Mouse (Mus musculus): Measurements from ENCODE around the gene Chst1. TPM values are rescaled to one million over a fixed set of nuclear protein-coding genes. Genes with fewer than 3 reads are reported as not detected.

The Chst1 gene
- polyA plus RNA-seq, 2 experiments = 0.13 TPM; not detected in 1

DNA sequence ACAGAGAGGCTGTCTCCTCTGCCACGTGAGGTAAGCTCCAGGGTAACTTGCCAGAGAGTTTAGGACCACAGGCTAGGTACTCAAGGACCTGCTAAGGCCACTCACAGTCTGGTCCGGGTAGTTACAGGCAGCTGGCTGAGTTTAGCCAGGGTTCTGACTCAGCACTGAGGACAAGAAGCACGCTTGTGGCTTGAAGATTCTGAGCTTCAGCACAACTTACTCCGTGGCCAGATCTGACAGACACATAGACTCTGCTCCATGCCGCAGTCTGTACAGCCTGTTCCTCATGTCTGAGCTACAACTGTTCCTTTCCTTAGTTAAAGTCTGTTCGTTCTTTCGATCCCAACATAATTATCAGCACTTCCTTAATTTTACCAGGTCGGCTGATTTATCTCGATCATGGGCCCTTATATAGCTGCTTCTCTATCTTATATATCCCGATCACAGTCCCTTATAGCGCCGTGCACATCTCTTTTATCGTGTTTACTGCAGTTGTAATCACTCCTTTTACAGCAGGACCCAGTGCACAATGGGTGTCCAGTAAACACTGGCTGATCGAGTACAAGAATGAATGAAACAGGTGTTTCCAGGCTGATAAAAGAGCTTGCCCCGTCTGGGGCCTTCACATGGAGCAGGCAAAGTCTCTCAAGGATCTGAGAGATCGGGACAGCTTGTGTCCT lies 17.7 kb downstream of the Chst1 start:
- TF ChIP-seq CTCF (IDR thresholded peaks at IDR 0.05; ENCODE audit: low read depth) = no peak
- TF ChIP-seq EP300 (IDR thresholded peaks at IDR 0.05; ENCODE audit: low read depth) = peak; percentile 44; the same call in 1 of the 2 replicates
- no peaks in the 10 kb centered on the region for H3K36me3 ChIP-seq (replicated peaks; ENCODE audit: control insufficient read depth, insufficient read depth, low read depth)
- H3K27me3 ChIP-seq (ENCODE audit: control insufficient read depth, insufficient read depth, low read length) = no peaks in the 10 kb centered on the region
- 0 out of 2 replicates have a peak overlapping the region, but pooled peaks have one; percentile 1 for H3K4me2 ChIP-seq (ENCODE audit: low read depth)
- no peak for DNase-seq (ENCODE audit: low read depth in 3 of 3, low spot score in 3 of 3)
- H3K4me1 ChIP-seq (replicated peaks; ENCODE audit: control insufficient read depth in 2 of 2, insufficient read depth in 2 of 2, low read length in 1 of 2) = peaks cover 0 to 9% of the 10 kb centered on the region in 2 experiments; a peak in 2 of 4 replicates
- no peak overlapping the region for H3K27ac ChIP-seq
- no peak overlapping the region for H3K4me3 ChIP-seq (ENCODE audit: insufficient read depth in 1 of 2, low read depth in 2 of 2, low read length in 2 of 2)
- no peak overlapping the region for H3K9ac ChIP-seq (replicated peaks)
- peak; percentile 83 for ATAC-seq (ENCODE audit: insufficient read depth)
- H3K9me3 ChIP-seq (ENCODE audit: control insufficient read depth, low read length) = no peaks in the 10 kb centered on the region
- WGBS (ENCODE audit: insufficient replicate concordance) = 22% methylated on average over 16 of the region's 16 CpGs

DNA sequence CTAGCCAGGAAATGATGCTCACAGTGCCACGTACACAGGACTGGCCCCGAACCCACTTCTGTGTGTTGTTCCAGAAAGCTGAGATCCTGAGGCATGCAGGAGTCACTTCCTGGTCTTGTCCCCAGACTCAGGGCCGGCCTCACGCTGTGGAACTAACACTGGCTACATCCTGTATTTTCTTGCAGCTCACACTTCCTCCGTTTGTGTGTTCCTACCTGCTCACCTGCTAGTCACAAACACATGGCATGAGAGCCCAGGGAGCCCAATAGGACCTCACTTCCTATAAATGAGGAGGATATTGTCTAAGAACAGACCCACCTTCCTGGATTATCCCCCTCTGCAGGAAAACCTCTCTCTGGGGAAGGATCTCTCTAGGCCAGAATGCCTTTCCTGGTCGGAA lies 18.5 kb downstream of the Chst1 start:
- no peak for TF ChIP-seq EP300 (IDR thresholded peaks at IDR 0.05; ENCODE audit: low read depth)
- no peak for TF ChIP-seq CTCF (IDR thresholded peaks at IDR 0.05; ENCODE audit: low read depth)
- no peaks in the 10 kb centered on the region for H3K9me3 ChIP-seq (ENCODE audit: control insufficient read depth, low read length)
- H3K27me3 ChIP-seq (ENCODE audit: control insufficient read depth, insufficient read depth, low read length) = no peaks in the 10 kb centered on the region
- no peak overlapping the region for H3K27ac ChIP-seq
- peaks cover 0 to 9% of the 10 kb centered on the region in 2 experiments; a peak in 2 of 4 replicates for H3K4me1 ChIP-seq (replicated peaks; ENCODE audit: control insufficient read depth in 2 of 2, insufficient read depth in 2 of 2, low read length in 1 of 2)
- no peak for DNase-seq (ENCODE audit: low read depth in 3 of 3, low spot score in 3 of 3)
- 39% methylated on average over 6 of the region's 6 CpGs for WGBS (ENCODE audit: insufficient replicate concordance)
- H3K9ac ChIP-seq (replicated peaks) = no peak overlapping the region
- ATAC-seq (ENCODE audit: insufficient read depth) = no peak
- no peaks in the 10 kb centered on the region for H3K36me3 ChIP-seq (replicated peaks; ENCODE audit: control insufficient read depth, insufficient read depth, low read depth)
- H3K4me2 ChIP-seq (ENCODE audit: low read depth) = no peak overlapping the region
- H3K4me3 ChIP-seq (ENCODE audit: insufficient read depth in 1 of 2, low read depth in 2 of 2, low read length in 2 of 2) = no peak overlapping the region

DNA sequence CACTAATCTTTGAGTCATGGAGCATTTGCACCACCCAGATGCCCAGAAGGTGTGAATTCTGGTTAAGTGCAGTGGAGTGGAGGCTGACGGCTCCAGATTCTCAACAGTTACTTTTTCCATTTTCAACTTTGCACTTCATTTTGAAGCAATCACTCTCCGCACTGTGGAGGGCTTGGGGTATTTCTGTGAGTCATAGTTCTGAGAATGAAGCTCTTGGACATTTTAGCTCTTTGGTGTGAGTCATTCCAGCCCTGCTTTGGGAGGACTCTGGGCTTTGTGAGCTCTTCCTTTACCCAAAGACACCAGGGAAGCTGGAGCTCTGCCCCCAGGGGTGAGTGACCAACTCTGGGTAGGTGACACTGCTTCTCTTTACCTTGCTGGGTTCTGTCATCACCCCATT lies 28.1 kb downstream of the Chst1 start:
- TF ChIP-seq CTCF (IDR thresholded peaks at IDR 0.05; ENCODE audit: low read depth) = no peak
- no peak for TF ChIP-seq EP300 (IDR thresholded peaks at IDR 0.05; ENCODE audit: low read depth)

DNA sequence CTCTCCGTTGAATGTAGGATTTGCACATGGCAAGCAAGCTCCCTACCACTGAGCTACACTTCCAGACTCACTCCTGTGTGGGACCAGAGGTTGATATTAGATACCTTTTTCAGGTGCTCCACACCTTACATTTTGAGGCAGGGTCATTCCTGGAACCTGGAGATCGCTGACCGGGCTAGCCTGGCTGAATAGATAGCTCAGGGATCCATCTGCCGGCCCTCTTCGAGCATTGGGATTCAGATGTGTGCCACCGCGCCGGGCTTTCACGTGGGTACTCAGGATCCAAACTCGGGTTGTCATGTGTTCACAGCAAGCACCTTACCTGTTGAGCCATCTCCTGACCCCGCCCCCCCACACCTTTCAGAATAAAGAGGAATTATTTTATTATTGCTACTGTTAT lies 31.3 kb downstream of the Chst1 start:
- Histone ChIP-seq H3K4me2 (ENCODE audit: low read depth) (no peak overlapping the region), H3K27ac (no peak overlapping the region), H3K36me3 (replicated peaks; ENCODE audit: control insufficient read depth, insufficient read depth, low read depth) (no peaks in the 10 kb centered on the region), H3K9ac (replicated peaks) (no peak overlapping the region), H3K9me3 (ENCODE audit: control insufficient read depth, low read length) (no peaks in the 10 kb centered on the region), H3K27me3 (ENCODE audit: control insufficient read depth, insufficient read depth, low read length) (no peaks in the 10 kb centered on the region), H3K4me3 (ENCODE audit: insufficient read depth in 1 of 2, low read depth in 2 of 2, low read length in 2 of 2) (no peak overlapping the region), H3K4me1 (replicated peaks; ENCODE audit: control insufficient read depth in 2 of 2, insufficient read depth in 2 of 2, low read length in 1 of 2) (no peaks in the 10 kb centered on the region)
- DNase-seq (ENCODE audit: low read depth in 3 of 3, low spot score in 3 of 3) = no peak
- TF ChIP-seq CTCF (IDR thresholded peaks at IDR 0.05; ENCODE audit: low read depth) = no peak
- no peak for TF ChIP-seq EP300 (IDR thresholded peaks at IDR 0.05; ENCODE audit: low read depth)
- no peak for ATAC-seq (ENCODE audit: insufficient read depth)
- 69% methylated on average over 11 of the region's 11 CpGs for WGBS (ENCODE audit: insufficient replicate concordance)

More for the DNA sequence above, 28.1 kb downstream of the Chst1 start:
- Histone ChIP-seq H3K4me3 (ENCODE audit: insufficient read depth in 1 of 2, low read depth in 2 of 2, low read length in 2 of 2) (no peak overlapping the region), H3K9me3 (ENCODE audit: control insufficient read depth, low read length) (no peaks in the 10 kb centered on the region), H3K27me3 (ENCODE audit: control insufficient read depth, insufficient read depth, low read length) (no peaks in the 10 kb centered on the region), H3K27ac (no peak overlapping the region), H3K4me1 (replicated peaks; ENCODE audit: control insufficient read depth in 2 of 2, insufficient read depth in 2 of 2, low read length in 1 of 2) (no peaks in the 10 kb centered on the region), H3K9ac (replicated peaks) (no peak overlapping the region), H3K36me3 (replicated peaks; ENCODE audit: control insufficient read depth, insufficient read depth, low read depth) (no peaks in the 10 kb centered on the region), H3K4me2 (ENCODE audit: low read depth) (no peak overlapping the region)
- DNase-seq (ENCODE audit: low read depth in 3 of 3, low spot score in 3 of 3) (no peak), ATAC-seq (ENCODE audit: insufficient read depth) (no peak)
- 67% methylated on average over 2 of the region's 2 CpGs for WGBS (ENCODE audit: insufficient replicate concordance)

DNA sequence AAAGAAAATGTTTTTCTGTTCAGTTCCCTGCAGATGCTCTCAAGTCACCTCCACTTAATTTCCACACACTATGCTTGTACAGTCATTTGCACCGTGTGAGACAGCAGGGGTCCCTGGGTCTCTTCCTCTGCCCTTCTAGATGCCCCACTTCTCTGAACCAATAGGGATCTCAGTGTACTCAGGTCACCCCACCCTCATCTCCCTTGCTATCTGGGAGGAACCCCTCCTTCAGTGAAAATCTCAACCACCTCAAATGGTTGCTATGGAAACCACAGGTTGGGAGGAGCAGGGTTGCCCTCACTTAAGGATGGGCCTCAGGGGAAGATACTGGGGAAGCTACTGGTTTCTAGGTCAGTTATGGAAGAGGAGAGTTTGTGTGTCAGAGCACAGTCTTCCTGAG lies 32.5 kb downstream of the Chst1 start:
- H3K9me3 ChIP-seq (ENCODE audit: control insufficient read depth, low read length) = no peaks in the 10 kb centered on the region
- H3K27me3 ChIP-seq (ENCODE audit: control insufficient read depth, insufficient read depth, low read length) = no peaks in the 10 kb centered on the region
- no peak overlapping the region for H3K9ac ChIP-seq (replicated peaks)
- no peak for DNase-seq (ENCODE audit: low read depth in 3 of 3, low spot score in 3 of 3)
- H3K4me3 ChIP-seq (ENCODE audit: insufficient read depth in 1 of 2, low read depth in 2 of 2, low read length in 2 of 2) = no peak overlapping the region
- 53% methylated on average over 1 of the region's 1 CpGs for WGBS (ENCODE audit: insufficient replicate concordance)
- TF ChIP-seq EP300 (IDR thresholded peaks at IDR 0.05; ENCODE audit: low read depth) (no peak), CTCF (IDR thresholded peaks at IDR 0.05; ENCODE audit: low read depth) (no peak)
- ATAC-seq (ENCODE audit: insufficient read depth) = no peak
- no peak overlapping the region for H3K27ac ChIP-seq
- no peaks in the 10 kb centered on the region for H3K4me1 ChIP-seq (replicated peaks; ENCODE audit: control insufficient read depth in 2 of 2, insufficient read depth in 2 of 2, low read length in 1 of 2)
- H3K36me3 ChIP-seq (replicated peaks; ENCODE audit: control insufficient read depth, insufficient read depth, low read depth) = no peaks in the 10 kb centered on the region
- no peak overlapping the region for H3K4me2 ChIP-seq (ENCODE audit: low read depth)

All from liver, embryonic 14.5 days (tissue).